Mouse (Mus musculus) hematopoietic stem cell, adult 5-6 weeks (primary cell): ENCODE measurements around the gene Sh3bgrl2. TPM values are rescaled to one million over a fixed set of nuclear protein-coding genes. Genes with fewer than 3 reads are reported as not detected.

Experiments
- ATAC-seq, 2 experiments: fragments of 125-278 bp in 1 of 2; replicated peaks in 1 of 2; 2 replicates each; pipeline ENCODE4 v1.8.0; 2016 to 2017; ENCODE audit warnings: inconsistent platforms in 2 of 2, mild to moderate bottlenecking in 2 of 2, moderate number of reproducible peaks in 2 of 2, low read depth in 1 of 2, moderate TSS enrichment in 1 of 2; ENCODE audit not compliant: low FRiP score in 2 of 2, poor library complexity in 2 of 2, severe bottlenecking in 2 of 2, insufficient read depth in 1 of 2, low TSS enrichment in 1 of 2
- total RNA-seq: library from RNA; stranded (forward); fragments of 172-1452, 232-1000 nt; gene quantifications from 2 replicates; pipeline ENCODE4 v1.2.3, GENCODE M21; 2017

Sh3bgrl2 gene
- total RNA-seq, 1 experiment from 2014 or later = 2.2 TPM

GRCm38 (mm10) chr9:83576018-83576688 is 28.0 kb downstream of the Sh3bgrl2 start:
- ATAC-seq = no peak

GRCm38 (mm10) chr9:83576689-83577057 is 28.5 kb downstream of the Sh3bgrl2 start:
- peak; percentile 70 to 81 for ATAC-seq

GRCm38 (mm10) chr9:83577260-83577659 is 29.1 kb downstream of the Sh3bgrl2 start:
- ATAC-seq = no peak

GRCm38 (mm10) chr9:83579049-83579448 is 30.9 kb downstream of the Sh3bgrl2 start:
- ATAC-seq = no peak

GRCm38 (mm10) chr9:83582748-83583147 is 34.6 kb downstream of the Sh3bgrl2 start:
- ATAC-seq = no peak

GRCm38 (mm10) chr9:83586316-83587050 is 38.4 kb downstream of the Sh3bgrl2 start:
- ATAC-seq = no peak

- no peak for ATAC-seq
These were observed 39.0 kb downstream of the Sh3bgrl2 start for GRCm38 (mm10) chr9:83587116-83587515.

- no peak for ATAC-seq
These were observed 40.9 kb downstream of the Sh3bgrl2 start for GRCm38 (mm10) chr9:83589063-83589462.

GRCm38 (mm10) chr9:83589680-83590467 is 41.7 kb downstream of the Sh3bgrl2 start:
- no peak for ATAC-seq

- peak in 1 of 2 experiments; percentile 17; a peak in 1 of 4 replicates for ATAC-seq
These were observed 43.8 kb downstream of the Sh3bgrl2 start for GRCm38 (mm10) chr9:83591848-83592456.

GRCm38 (mm10) chr9:83593811-83594210 is 45.7 kb downstream of the Sh3bgrl2 start:
- ATAC-seq = no peak

GRCm38 (mm10) chr9:83596132-83596531 is 48.0 kb downstream of the Sh3bgrl2 start:
- no peak for ATAC-seq

GRCm38 (mm10) chr9:83596646-83597481 is 48.7 kb downstream of the Sh3bgrl2 start:
- ATAC-seq = no peak

- no peak for ATAC-seq
These were observed 49.9 kb downstream of the Sh3bgrl2 start for GRCm38 (mm10) chr9:83598047-83598446.

- no peak for ATAC-seq
These were observed 51.4 kb downstream of the Sh3bgrl2 start for GRCm38 (mm10) chr9:83599505-83599904.

GRCm38 (mm10) chr9:83600286-83601048 is 52.3 kb downstream of the Sh3bgrl2 start:
- ATAC-seq = no peak
